Mouse (Mus musculus) liver, postnatal 0 days (tissue): ENCODE results near the gene Tnfsfm13.
A peak's percentile ranks its signal among the peaks of the same experiment; 100 is the strongest.

Experiments
- CTCF ChIP-seq: sonication (generic); IDR thresholded peaks from 2 replicates; pipeline ENCODE4 v1.5.1; 2016; ENCODE audit warnings: antibody characterized with exemption, low read depth
- EP300 ChIP-seq: IDR thresholded peaks from 2 replicates; pipeline ENCODE4 v1.6.1; 2016; ENCODE audit warnings: antibody characterized with exemption, low read depth, mild to moderate bottlenecking

DNA sequence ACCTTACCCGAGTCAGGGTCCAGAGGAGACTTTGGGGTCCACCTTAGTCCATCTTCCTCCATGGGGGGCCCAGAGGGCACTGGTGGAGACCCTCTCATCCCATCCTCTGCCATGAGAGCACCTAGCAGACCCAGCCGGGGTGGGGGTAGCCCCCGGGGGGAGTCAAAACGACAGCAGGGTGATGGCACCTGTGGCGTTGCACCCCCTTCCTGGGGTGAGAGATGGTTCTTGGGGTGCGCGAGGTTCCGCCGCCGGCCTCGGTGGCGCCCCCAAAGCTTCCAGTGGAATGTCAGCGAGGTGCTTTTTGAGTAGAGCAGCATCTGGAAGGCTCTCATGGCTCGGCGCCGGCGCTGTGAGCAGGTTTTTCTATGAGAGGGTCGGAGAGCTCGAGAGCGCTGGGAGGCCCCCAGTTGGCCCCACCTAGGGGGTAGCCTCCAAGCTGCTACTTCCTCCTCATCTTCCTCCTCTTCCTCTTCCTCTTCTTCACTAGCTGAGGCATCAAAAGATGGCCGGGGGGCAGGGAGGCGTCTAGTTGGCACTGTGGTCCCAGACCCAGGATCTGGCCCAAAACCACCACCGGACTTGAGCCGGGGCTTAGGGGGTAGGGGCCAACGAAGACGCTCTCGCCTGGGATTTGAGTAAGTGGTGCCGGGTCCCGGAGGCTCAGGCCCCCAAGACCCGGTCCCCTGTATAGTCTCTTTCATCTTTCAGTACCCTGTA lies 15.6 kb downstream of the Tnfsfm13 start:
- TF ChIP-seq CTCF: 0 out of 2 replicates have a peak, but pooled peaks have one; percentile 5
- no peak for TF ChIP-seq EP300
